Mouse (Mus musculus): ENCODE measurements around the gene Lgalsl. TPM values are rescaled to one million over a fixed set of nuclear protein-coding genes. Genes with fewer than 3 reads are reported as not detected.

The Lgalsl gene
- polyA plus RNA-seq, 1 experiment from 2014 or later = 11.8 TPM

GRCm38 (mm10) chr11:20784776-20785175 lies 46.1 kb downstream of the Lgalsl start:
- no peak for DNase-seq (ENCODE audit: low spot score)

GRCm38 (mm10) chr11:20783467-20783866 lies 47.4 kb downstream of the Lgalsl start:
- DNase-seq (ENCODE audit: low spot score) = no peak

- DNase-seq (ENCODE audit: low spot score) = no peak
Observed at GRCm38 (mm10) chr11:20782620-20783019, 48.2 kb downstream of the Lgalsl start.

GRCm38 (mm10) chr11:20780312-20780711 lies 50.5 kb downstream of the Lgalsl start:
- DNase-seq (ENCODE audit: low spot score) = no peak

- DNase-seq (ENCODE audit: low spot score) = no peak
Observed at GRCm38 (mm10) chr11:20778861-20779563, 51.8 kb downstream of the Lgalsl start.

- DNase-seq (ENCODE audit: low spot score) = no peak
Observed at GRCm38 (mm10) chr11:20778298-20778697, 52.6 kb downstream of the Lgalsl start.

GRCm38 (mm10) chr11:20776668-20777067 lies 54.2 kb downstream of the Lgalsl start:
- DNase-seq (ENCODE audit: low spot score) = no peak

Other genes starting within 250 kb of the Lgalsl start
- gene Aftph, start 89.5 kb downstream of the Lgalsl start, polyA plus RNA-seq (2015; fragmentation: Nextera tagmentation; extraction: Ambion mirVana) = 36.5 and 41.9 TPM in 2 replicates

All from thymus, postnatal 0 days (tissue).